Mouse (Mus musculus) heart, embryonic 12.5 days (tissue): ENCODE data around the gene Sstr4. TPM values are rescaled to one million over a fixed set of nuclear protein-coding genes. Genes with fewer than 3 reads are reported as not detected.

Experiments used
- ATAC-seq: fragments of 200-750 bp; cut with Nextera tagmentation; 2 replicates; pipeline ENCODE4 v1.8.0; 2017; ENCODE audit warnings: moderate TSS enrichment, moderate library complexity; ENCODE audit not compliant: insufficient number of reproducible peaks, low FRiP score
- H3K27ac ChIP-seq: fragments of 300-500 bp; sonication (generic); 2 replicates; pipeline ENCODE4 v1.5.1; 2016; ENCODE audit warnings: mild to moderate bottlenecking, moderate library complexity; ENCODE audit not compliant: poor library complexity, severe bottlenecking
- H3K27me3 ChIP-seq: fragments of 300-500 bp; sonication (generic); replicated peaks from 2 replicates; pipeline ENCODE4 v1.6.1; 2016; ENCODE audit warnings: mild to moderate bottlenecking, moderate library complexity
- H3K36me3 ChIP-seq: fragments of 300-500 bp; sonication (generic); 2 replicates; pipeline ENCODE4 v1.6.1; 2016; ENCODE audit warnings: mild to moderate bottlenecking, moderate library complexity
- H3K4me1 ChIP-seq: fragments of 300-500 bp; sonication (generic); replicated peaks from 2 replicates; pipeline ENCODE4 v1.6.1; 2016; ENCODE audit warnings: mild to moderate bottlenecking
- H3K4me2 ChIP-seq: fragments of 300-500 bp; sonication (generic); 2 replicates; pipeline ENCODE4 v1.6.1; 2016; ENCODE audit warnings: mild to moderate bottlenecking, moderate library complexity
- H3K4me3 ChIP-seq: fragments of 300-500 bp; sonication (generic); 2 replicates; pipeline ENCODE4 v1.5.1; 2016; ENCODE audit warnings: mild to moderate bottlenecking
- H3K9ac ChIP-seq: fragments of 300-500 bp; sonication (generic); 2 replicates; pipeline ENCODE4 v1.6.1; 2016; ENCODE audit warnings: mild to moderate bottlenecking, moderate library complexity
- H3K9me3 ChIP-seq: fragments of 300-500 bp; sonication (generic); replicated peaks from 2 replicates; pipeline ENCODE4 v1.6.1; 2016; ENCODE audit warnings: mild to moderate bottlenecking, moderate library complexity
- WGBS: fragments of 180-500 bp; shearing (Covaris S2); methylation state at CpG from one replicate; pipeline ENCODE4 v1.1.7; 2016; 5-methylcytosine and 5-hydroxymethylcytosine counted together
- polyA plus RNA-seq: library from polyadenylated mRNA; unstranded; fragments of >200 nt; fragmentation: Nextera tagmentation; extraction: Ambion mirVana; gene quantifications from 2 replicates; pipeline ENCODE4 v1.2.1, GENCODE M21; 2016

Gene Sstr4
- polyA plus RNA-seq, 1 experiment from 2014 or later: 0.93 TPM

DNA sequence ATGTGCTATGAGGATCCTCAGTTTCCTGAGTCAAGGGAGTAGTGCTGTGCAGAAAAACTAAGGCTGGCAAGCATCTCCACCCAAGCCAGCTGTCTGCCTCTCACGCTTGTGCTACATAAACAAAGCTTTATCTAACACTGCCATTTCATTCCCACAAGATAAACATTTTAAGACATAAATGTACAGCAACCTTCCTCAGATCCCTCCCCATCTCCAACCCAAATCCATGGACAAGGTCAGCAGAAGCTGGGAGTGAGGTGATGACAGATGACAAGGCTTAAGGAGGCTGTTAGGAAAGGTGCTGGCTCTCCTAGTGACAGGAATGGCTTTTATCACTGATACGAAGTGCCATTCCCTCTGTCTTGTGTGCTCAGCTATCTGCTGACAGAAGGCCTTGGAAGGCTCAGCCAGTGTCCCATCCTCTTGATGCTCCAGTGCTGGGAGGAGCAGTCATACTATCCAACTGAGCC lies 21.5 kb upstream of the Sstr4 start:
- Histone ChIP-seq H3K4me3 (no peak overlapping the region), H3K9me3 (no peaks in the 10 kb centered on the region), H3K27ac (no peak overlapping the region), H3K36me3 (no peaks in the 10 kb centered on the region), H3K27me3 (peaks cover 33% of the 10 kb centered on the region), H3K4me1 (peaks cover 31% of the 10 kb centered on the region), H3K9ac (no peak overlapping the region), H3K4me2 (no peak overlapping the region)
- 12% methylated on average over 2 of the region's 2 CpGs for WGBS
- ATAC-seq: 0 out of 2 replicates have a peak, but pooled peaks have one; percentile 39

DNA sequence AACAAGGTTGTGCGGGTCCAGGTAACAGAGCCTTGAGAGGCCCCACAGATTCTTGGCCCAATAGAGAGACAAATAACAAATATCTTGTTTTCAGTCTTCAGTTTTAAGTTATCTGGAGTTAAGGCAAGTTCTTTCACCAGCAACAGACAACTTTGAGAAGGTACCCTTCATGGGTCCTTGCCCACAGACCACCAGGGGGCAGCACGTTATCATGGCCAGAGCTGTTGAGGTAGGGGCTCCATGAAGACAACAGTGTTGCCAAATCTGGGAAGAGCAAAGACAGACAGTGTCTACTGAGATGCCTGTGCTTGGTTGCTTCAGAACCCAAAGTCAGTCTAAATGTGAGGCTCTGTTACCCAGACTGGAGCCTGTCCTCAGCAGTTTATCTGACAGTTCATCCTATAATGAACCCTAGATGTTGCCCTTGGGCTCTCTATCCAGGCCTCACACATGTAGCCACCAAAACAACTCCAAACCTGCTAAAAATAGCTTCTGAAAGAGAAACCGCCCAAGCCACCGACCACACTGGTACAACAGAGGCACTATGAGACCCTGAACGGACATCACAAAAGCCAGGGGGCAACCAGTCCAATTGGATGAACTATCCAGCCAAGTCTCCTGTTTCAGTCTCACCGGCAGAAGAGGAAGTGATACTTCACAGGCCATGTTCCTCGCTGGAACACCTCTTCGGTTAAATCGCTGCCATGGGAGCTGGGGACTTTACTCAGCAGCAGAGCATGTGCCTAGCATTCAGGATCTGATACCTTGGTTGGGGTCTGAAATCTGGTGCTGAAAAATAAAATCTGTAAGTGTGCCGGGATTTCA lies 19.6 kb upstream of the Sstr4 start:
- no peaks in the 10 kb centered on the region for H3K36me3 ChIP-seq
- H3K4me2 ChIP-seq: no peak overlapping the region
- peaks cover 28% of the 10 kb centered on the region for H3K27me3 ChIP-seq
- H3K9me3 ChIP-seq: no peaks in the 10 kb centered on the region
- no peak overlapping the region for H3K27ac ChIP-seq
- H3K9ac ChIP-seq: no peak overlapping the region
- no peak overlapping the region for H3K4me3 ChIP-seq
- H3K4me1 ChIP-seq: peaks cover 31% of the 10 kb centered on the region
- no peak for ATAC-seq
- whole genome bisulfite sequencing: 63% methylated on average over 10 of the region's 10 CpGs

DNA sequence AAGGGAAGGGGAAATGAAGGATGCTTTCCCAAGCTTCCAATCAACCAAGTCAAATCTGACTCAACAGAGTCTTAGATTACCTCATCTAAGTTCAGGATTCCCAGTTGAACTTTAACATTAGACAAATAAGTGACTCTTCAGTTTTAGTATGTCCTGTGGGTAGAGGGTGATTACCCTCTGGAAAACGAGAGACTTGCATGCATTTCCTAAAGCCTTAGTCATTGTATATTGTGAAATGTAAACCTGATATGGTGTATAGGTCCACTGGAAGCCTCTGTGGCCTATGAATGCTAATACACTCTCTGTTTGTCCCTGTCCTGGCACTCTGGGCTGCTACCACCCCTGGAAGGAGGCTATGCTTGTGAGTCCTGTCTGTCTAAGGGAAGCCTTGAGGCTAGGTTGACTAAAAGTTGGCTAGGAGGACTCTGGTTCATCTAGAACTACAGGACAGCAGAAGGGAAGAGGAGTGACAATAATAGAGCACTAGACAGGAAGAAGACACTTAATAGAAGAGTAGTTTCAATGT lies 16.3 kb upstream of the Sstr4 start:
- H3K9ac ChIP-seq: no peak overlapping the region
- H3K9me3 ChIP-seq: no peaks in the 10 kb centered on the region
- WGBS: 74% methylated on average over 1 of the region's 1 CpGs
- H3K4me2 ChIP-seq: no peak overlapping the region
- peaks cover 8% of the 10 kb centered on the region for H3K4me1 ChIP-seq
- H3K27me3 ChIP-seq: peaks cover 37% of the 10 kb centered on the region
- no peak for ATAC-seq
- no peaks in the 10 kb centered on the region for H3K36me3 ChIP-seq
- no peak overlapping the region for H3K27ac ChIP-seq
- H3K4me3 ChIP-seq: no peak overlapping the region

DNA sequence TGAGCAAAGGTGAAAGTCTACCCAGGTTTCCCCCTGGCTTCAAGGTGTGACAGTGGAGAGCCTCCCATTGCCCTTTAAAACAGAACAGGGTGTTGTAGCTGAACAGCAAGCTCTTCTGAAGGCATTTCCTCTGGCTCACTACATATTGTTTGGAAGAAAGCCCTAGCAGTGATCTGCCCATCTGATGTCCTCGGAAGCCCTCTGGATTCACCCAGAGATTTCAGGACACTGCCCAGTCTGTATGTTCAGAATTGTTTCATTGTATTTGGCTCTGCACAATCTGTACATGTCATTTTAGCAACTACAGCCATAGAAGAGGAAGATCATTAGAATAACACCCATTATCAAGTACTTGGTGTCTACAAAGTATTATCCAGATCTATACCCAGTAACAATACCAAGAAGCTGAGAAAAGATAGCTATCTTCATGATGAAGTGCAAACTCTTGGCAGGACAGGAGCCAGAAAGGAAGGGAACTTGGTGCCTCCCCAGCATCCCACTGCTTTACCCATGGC lies 15.2 kb upstream of the Sstr4 start:
- ATAC-seq: no peak
- 76% methylated on average over 1 of the region's 1 CpGs for WGBS

DNA sequence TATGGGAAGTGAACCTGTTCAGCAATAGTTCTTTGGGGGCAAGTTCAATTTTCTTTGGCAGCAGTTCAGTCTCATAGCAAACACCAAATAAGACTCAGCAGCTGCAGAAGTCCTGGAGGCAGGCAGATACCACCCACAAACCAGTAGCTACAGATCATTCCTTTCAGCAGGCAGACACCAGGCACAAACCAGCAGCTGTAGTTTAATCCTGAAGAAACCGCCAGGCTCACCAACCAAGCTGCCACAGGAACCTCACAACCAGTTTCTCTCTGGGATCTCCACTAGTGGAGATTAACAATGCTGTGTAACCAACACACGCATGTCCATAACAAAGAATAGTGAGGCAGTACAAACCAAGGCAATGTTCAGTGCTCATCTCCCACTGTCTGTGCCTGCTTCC lies 14.1 kb upstream of the Sstr4 start:
- H3K36me3 ChIP-seq: no peaks in the 10 kb centered on the region
- no peak overlapping the region for H3K4me2 ChIP-seq
- ATAC-seq: no peak
- no peak overlapping the region for H3K27ac ChIP-seq
- H3K27me3 ChIP-seq: peaks cover 33% of the 10 kb centered on the region
- H3K9ac ChIP-seq: no peak overlapping the region
- H3K4me3 ChIP-seq: no peak overlapping the region
- H3K4me1 ChIP-seq: no peaks in the 10 kb centered on the region
- no peaks in the 10 kb centered on the region for H3K9me3 ChIP-seq
- 81% methylated on average over 2 of the region's 2 CpGs for WGBS

More for the DNA sequence above, 15.2 kb upstream of the Sstr4 start:
- Histone ChIP-seq H3K36me3 (no peaks in the 10 kb centered on the region), H3K27ac (no peak overlapping the region), H3K9ac (no peak overlapping the region), H3K4me2 (no peak overlapping the region), H3K4me3 (no peak overlapping the region), H3K9me3 (no peaks in the 10 kb centered on the region), H3K27me3 (peaks cover 41% of the 10 kb centered on the region), H3K4me1 (peaks cover 4% of the 10 kb centered on the region; the same call in 1 of the 2 replicates)

DNA sequence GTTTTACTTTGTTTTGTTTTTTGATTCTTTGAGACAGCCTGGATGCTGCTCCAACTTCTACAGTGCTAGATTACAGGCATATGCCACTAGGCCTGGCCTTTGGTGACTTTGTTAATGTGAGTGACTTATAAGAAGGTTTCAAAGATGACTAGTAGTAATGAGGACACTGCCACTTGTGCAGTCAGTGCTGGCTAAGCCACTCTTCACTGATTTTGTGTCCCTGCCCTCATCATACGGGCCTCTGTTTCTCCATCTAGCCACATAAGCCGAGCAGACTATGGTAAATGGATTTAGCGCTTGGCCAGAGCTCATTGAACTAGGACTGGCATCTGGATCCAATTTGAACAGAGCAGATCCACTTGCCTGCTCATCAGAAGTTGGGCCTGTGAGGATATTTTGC lies 8.7 kb upstream of the Sstr4 start:
- Histone ChIP-seq H3K27ac (no peak overlapping the region), H3K4me1 (no peaks in the 10 kb centered on the region), H3K4me3 (no peak overlapping the region), H3K9ac (no peak overlapping the region), H3K36me3 (no peaks in the 10 kb centered on the region), H3K9me3 (no peaks in the 10 kb centered on the region), H3K27me3 (peaks cover 23% of the 10 kb centered on the region; the same call in 1 of the 2 replicates), H3K4me2 (no peak overlapping the region)
- no peak for ATAC-seq
- 82% methylated on average over 3 of the region's 3 CpGs for WGBS

DNA sequence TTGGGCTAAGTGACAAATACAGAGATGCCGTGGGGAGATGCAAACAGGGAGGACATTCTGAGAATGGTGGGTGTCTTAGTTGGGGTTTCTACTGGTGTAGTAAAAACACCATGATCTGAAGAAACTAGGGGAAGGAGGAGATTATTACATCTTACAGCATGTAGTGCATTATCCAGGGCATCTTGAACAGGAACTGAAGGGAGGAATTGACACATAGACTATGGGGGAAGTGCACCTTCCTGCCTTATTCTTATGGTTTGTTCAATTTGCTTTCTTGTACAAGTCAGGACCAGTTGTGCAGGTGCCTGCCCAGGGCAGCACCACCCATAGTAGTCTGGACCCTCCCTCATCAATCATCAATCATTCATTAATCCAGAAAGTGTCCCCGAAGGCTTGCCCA lies 8.2 kb upstream of the Sstr4 start:
- peaks cover 20% of the 10 kb centered on the region; the same call in 1 of the 2 replicates for H3K27me3 ChIP-seq
- ATAC-seq: no peak
- no peak overlapping the region for H3K27ac ChIP-seq
- H3K36me3 ChIP-seq: no peaks in the 10 kb centered on the region
- H3K9me3 ChIP-seq: no peaks in the 10 kb centered on the region
- H3K4me1 ChIP-seq: no peaks in the 10 kb centered on the region
- H3K4me2 ChIP-seq: no peak overlapping the region
- H3K4me3 ChIP-seq: no peak overlapping the region
- WGBS: 90% methylated on average over 2 of the region's 2 CpGs
- H3K9ac ChIP-seq: no peak overlapping the region

DNA sequence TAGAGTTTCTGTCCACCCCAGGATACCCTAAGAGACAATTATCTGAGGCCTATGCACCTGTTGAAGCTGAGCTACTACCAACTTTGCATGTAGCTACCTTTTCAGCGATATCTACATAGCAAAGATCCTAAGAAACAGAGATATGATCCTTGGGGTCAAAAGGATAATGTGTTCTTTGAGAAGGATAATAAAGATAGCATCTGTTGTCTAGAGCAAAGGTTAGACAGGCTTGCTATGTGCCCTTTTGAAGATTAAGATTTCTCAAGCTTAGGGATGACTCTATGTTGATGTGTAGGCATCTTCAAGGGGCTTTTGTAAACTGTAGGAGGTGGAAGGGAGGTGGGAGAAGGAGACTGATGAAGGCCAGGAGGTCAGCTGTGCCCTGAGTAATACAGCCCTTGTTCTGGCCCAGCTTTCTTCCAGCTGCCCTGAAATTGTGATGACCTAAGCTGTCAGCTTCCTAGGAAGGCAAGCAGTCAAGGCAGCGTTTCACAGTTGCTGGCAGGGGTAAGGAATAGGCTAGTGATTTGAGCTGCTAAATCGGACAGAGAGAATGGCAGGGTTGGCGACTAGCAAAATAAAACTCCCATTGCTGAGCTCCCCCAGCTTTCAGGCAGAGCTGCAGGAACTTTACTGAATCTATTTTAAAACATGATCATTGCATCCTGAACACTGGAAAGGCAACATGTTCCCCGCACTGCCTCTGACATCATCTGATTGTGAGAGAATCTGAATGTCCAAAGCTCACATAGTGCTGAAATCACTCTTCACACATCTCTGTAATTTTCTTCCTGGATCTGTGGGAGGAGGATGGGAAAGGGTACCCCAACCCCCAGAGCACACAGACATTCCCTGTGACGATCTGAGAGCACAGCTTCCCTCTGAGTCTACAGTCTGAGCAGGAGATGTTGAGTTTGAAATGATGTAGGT lies 7.2 kb upstream of the Sstr4 start:
- Histone ChIP-seq H3K9me3 (no peaks in the 10 kb centered on the region), H3K27ac (no peak overlapping the region), H3K27me3 (peaks cover 22% of the 10 kb centered on the region; the same call in 1 of the 2 replicates), H3K36me3 (no peaks in the 10 kb centered on the region), H3K4me1 (no peaks in the 10 kb centered on the region), H3K9ac (no peak overlapping the region), H3K4me2 (no peak overlapping the region), H3K4me3 (no peak overlapping the region)
- no peak for ATAC-seq
- WGBS: 70% methylated on average over 6 of the region's 6 CpGs

DNA sequence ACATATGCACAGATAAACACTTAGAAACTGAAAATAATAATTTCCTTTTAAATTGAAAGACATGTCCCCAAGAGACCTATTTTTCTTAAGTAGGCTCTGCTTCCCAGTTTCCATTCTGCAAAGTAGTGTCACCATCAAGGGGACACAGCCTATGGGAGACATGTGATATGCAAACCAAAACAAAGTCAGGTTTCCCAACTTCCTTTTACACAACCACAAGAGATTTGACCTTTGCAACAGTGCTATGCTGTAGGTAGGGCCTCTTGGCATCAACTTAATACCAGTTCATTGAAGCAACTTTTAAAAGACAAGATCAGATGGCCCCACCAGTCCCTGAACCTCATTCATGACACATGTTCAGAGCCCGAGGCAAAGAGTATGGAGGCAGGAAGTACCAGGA lies 2.0 kb upstream of the Sstr4 start:
- ATAC-seq: no peak
- 67% methylated on average over 1 of the region's 1 CpGs for WGBS
- no peak overlapping the region for H3K9ac ChIP-seq
- no peaks in the 10 kb centered on the region for H3K9me3 ChIP-seq
- H3K4me2 ChIP-seq: no peak overlapping the region
- no peak overlapping the region for H3K27ac ChIP-seq
- H3K36me3 ChIP-seq: no peaks in the 10 kb centered on the region
- peaks cover 32% of the 10 kb centered on the region for H3K4me1 ChIP-seq
- peaks cover 46% of the 10 kb centered on the region for H3K27me3 ChIP-seq
- H3K4me3 ChIP-seq: no peak overlapping the region

DNA sequence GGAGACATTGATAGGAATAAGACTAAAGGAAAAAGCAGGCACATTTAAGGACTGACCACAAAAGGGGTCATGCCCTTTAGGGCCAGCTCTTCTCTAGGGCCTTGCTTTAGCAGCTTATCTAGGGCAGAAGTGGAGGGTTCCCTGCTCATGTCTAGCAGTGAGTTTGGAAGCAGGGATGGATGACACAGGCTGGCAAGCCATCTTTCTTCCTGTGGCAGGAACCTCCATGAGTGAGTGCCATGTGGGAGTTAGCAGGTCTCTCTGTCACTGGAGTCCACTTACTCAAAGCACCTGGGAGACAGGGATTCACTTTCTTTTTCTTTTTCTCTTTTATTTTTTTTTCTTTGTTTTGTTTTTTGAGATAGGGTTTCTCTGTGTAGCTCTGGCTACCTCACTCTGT lies 1.3 kb upstream of the Sstr4 start:
- Histone ChIP-seq H3K9me3 (no peaks in the 10 kb centered on the region), H3K9ac (no peak overlapping the region), H3K4me2 (no peak overlapping the region), H3K27ac (no peak overlapping the region), H3K4me1 (peaks cover 34% of the 10 kb centered on the region), H3K4me3 (no peak overlapping the region), H3K27me3 (peaks cover 48% of the 10 kb centered on the region), H3K36me3 (no peaks in the 10 kb centered on the region)
- no peak for ATAC-seq

DNA sequence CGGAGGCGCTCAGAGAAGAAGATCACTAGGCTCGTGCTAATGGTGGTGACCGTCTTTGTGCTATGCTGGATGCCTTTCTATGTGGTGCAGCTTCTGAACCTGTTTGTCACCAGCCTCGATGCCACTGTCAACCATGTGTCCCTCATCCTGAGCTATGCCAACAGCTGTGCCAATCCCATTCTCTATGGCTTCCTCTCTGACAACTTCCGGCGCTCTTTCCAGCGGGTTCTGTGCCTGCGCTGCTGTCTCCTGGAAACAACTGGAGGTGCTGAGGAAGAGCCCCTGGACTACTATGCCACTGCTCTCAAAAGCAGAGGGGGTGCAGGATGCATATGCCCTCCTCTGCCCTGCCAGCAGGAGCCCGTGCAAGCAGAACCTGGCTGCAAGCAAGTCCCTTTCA lies 1.1 kb downstream of the Sstr4 start:
- peaks cover 34% of the 10 kb centered on the region for H3K4me1 ChIP-seq
- H3K36me3 ChIP-seq: no peaks in the 10 kb centered on the region
- H3K4me3 ChIP-seq: no peak overlapping the region
- WGBS: 62% methylated on average over 10 of the region's 10 CpGs
- no peak overlapping the region for H3K9ac ChIP-seq
- H3K27me3 ChIP-seq: peaks cover 56% of the 10 kb centered on the region
- peak overlapping the region; percentile 99; the same call in 1 of the 2 replicates for H3K4me2 ChIP-seq
- no peak for ATAC-seq
- no peaks in the 10 kb centered on the region for H3K9me3 ChIP-seq
- H3K27ac ChIP-seq: no peak overlapping the region
